1 mouse cellular context compared by ENCODE assay signal in the genomic region with DNA sequence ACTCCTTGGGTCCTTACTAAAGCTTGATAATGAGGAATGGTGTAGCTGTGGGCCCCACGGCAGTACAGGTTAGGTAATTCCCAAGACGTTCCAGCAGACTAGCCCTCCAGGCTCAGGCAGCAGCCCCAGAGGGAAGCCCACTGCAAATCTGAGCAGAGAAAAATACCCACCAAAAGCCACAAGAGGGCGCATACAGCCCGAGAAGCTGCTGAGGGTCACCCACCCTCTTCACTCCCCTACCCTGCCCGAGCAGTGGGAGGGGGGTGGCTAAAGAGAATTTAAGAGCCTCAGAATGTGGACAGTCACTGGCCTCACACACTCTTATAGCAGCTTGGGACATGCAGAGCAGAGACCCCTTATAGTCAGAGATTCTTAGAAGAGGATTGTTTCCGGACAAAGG.
A peak's percentile ranks its signal among the peaks of the same experiment; 100 is the strongest.
TF ChIP-seq lines count a peak whose summit lies in the region.

No protein-coding gene starts in this region.

TF ChIP-seq in CH12.LX, 34 proteins besides CTCF, POLR2A, EP300 and RAD21:
- no peak for TF ChIP-seq HCFC1 (IDR thresholded peaks at IDR 0.05; ENCODE audit: low read depth, low read length)
- TF ChIP-seq SMC3 (IDR thresholded peaks at IDR 0.05; ENCODE audit: low read depth, low read length), result peak; percentile 73
